Mouse (Mus musculus): ENCODE results near the gene Cacna2d3.

GRCm38 (mm10) chr14:29387761-29388160 lies 333.9 kb downstream of the Cacna2d3 start:
- TF ChIP-seq FLI1 (IDR thresholded peaks at IDR 0.05; ENCODE audit: low read length): no peak
- TF ChIP-seq GATA1 (IDR thresholded peaks at IDR 0.05; ENCODE audit: borderline replicate concordance, low read length): no peak

All from megakaryocyte, embryonic 14.5 days (primary cell).